Mouse (Mus musculus) adrenal gland, adult 18-20 months (tissue): Measurements from ENCODE around the gene Dhx34. TPM values are rescaled to one million over a fixed set of nuclear protein-coding genes. Genes with fewer than 3 reads are reported as not detected.
"Not testable (repeated sequence)": the region's sequence is repeated elsewhere in the genome, so short reads cannot be mapped to it uniquely, and the experiment has no call there.

Source experiments
- DNase-seq, 2 experiments: peaks; one replicate each; pipeline ENCODE4 v3.0.0; 2021 to 2022; ENCODE audit warnings: low spot score in 2 of 2
- long read RNA-seq, 2 experiments: library from polyadenylated mRNA; stranded (forward); transcript quantifications; one replicate each; pipeline ENCODE4 v2.0.0; 2021
- total RNA-seq, 2 experiments: library from RNA; stranded (reverse); gene quantifications; 1 replicate in 1 of 2; 2 replicates in 1 of 2; pipeline ENCODE4 v1.2.3; 2021

Gene Dhx34
- 10 to 100 TPM; 10.8 to 11.4 TPM for total RNA-seq
- long read RNA-seq, experiment 1, partial matches to known transcripts, result 11 of 16 reads
- long read RNA-seq, experiment 1, other reads (novel, unspliced or antisense), result 5 of 16 reads
- long read RNA-seq, experiment 2, partial matches to known transcripts, result 13 of 22 reads
- long read RNA-seq, experiment 2, other reads (novel, unspliced or antisense), result 8 of 22 reads

GRCm38 (mm10) chr7:16221582-16222272, at the start of gene Dhx34:
Gene Dhx34, minus strand, starts transcription at chr7:16222037.
- peak; percentile 95 to 97 for DNase-seq

- DNase-seq, result no peak
Measured at GRCm38 (mm10) chr7:16271139-16271538, 49.3 kb upstream of the Dhx34 start.

GRCm38 (mm10) chr7:16266593-16266992, 44.8 kb upstream of the Dhx34 start:
- DNase-seq, result not testable (repeated sequence)

GRCm38 (mm10) chr7:16265856-16266255, 44.0 kb upstream of the Dhx34 start:
- no peak for DNase-seq

GRCm38 (mm10) chr7:16263843-16264242, 42.0 kb upstream of the Dhx34 start:
- no peak for DNase-seq

GRCm38 (mm10) chr7:16263015-16263787, 41.4 kb upstream of the Dhx34 start:
- DNase-seq, result peak; percentile 71 to 86

- DNase-seq, result no peak
Measured at GRCm38 (mm10) chr7:16261097-16261496, 39.3 kb upstream of the Dhx34 start.

- DNase-seq, result no peak
Measured at GRCm38 (mm10) chr7:16259110-16259590, 37.3 kb upstream of the Dhx34 start, which contains the start of gene C5ar1. Gene C5ar1, minus strand, starts transcription at chr7:16259540.

GRCm38 (mm10) chr7:16257830-16258229, 36.0 kb upstream of the Dhx34 start:
- no peak for DNase-seq

- DNase-seq, result not testable (repeated sequence)
Measured at GRCm38 (mm10) chr7:16255963-16256362, 34.1 kb upstream of the Dhx34 start.

- no peak for DNase-seq
Measured at GRCm38 (mm10) chr7:16254195-16254594, 32.4 kb upstream of the Dhx34 start.

GRCm38 (mm10) chr7:16250687-16251086, 28.9 kb upstream of the Dhx34 start:
- no peak for DNase-seq

GRCm38 (mm10) chr7:16245958-16246357, 24.1 kb upstream of the Dhx34 start:
- no peak for DNase-seq

- no peak for DNase-seq
Measured at GRCm38 (mm10) chr7:16244067-16244466, 22.2 kb upstream of the Dhx34 start, which contains the start of gene C5ar2. Gene C5ar2, minus strand, starts transcription at chr7:16244154.

GRCm38 (mm10) chr7:16242198-16242597, 20.4 kb upstream of the Dhx34 start:
- no peak for DNase-seq

GRCm38 (mm10) chr7:16241787-16242186, 19.9 kb upstream of the Dhx34 start:
- no peak for DNase-seq

GRCm38 (mm10) chr7:16240978-16241303, 19.1 kb upstream of the Dhx34 start:
- no peak for DNase-seq

GRCm38 (mm10) chr7:16240281-16240977, 18.6 kb upstream of the Dhx34 start:
- no peak for DNase-seq

GRCm38 (mm10) chr7:16239554-16239997, 17.7 kb upstream of the Dhx34 start:
- DNase-seq, result no peak

- no peak for DNase-seq
Measured at GRCm38 (mm10) chr7:16229869-16230268, 8.0 kb upstream of the Dhx34 start.

- no peak for DNase-seq
Measured at GRCm38 (mm10) chr7:16213986-16214385, 7.9 kb downstream of the Dhx34 start.
